Mouse (Mus musculus): ENCODE results near the gene Thap8. TPM values are rescaled to one million over a fixed set of nuclear protein-coding genes. Genes with fewer than 3 reads are reported as not detected.
"Not testable (repeated sequence)": the region's sequence is repeated elsewhere in the genome, so short reads cannot be mapped to it uniquely, and the experiment has no call there.

Gene Thap8
- polyA plus RNA-seq, 1 experiment, result 1.8 TPM

- peaks cover 14% of the 10 kb centered on the region for H3K4me1 ChIP-seq (ENCODE audit: control insufficient read depth, insufficient read depth, low read length)
- H3K27ac ChIP-seq (ENCODE audit: control insufficient read depth, insufficient read depth, low read depth, low read length), result no peak overlapping the region
- H3K36me3 ChIP-seq (ENCODE audit: control insufficient read depth, insufficient read depth, low read length), result no peaks in the 10 kb centered on the region
- H3K27me3 ChIP-seq (ENCODE audit: control insufficient read depth, insufficient read depth, low read length), result no peaks in the 10 kb centered on the region
- H3K4me3 ChIP-seq (ENCODE audit: control insufficient read depth, low read depth, low read length), result no peak overlapping the region
- no peak for TF ChIP-seq CTCF (IDR thresholded peaks at IDR 0.05; ENCODE audit: control insufficient read depth, insufficient read depth, insufficient replicate concordance, low read depth, low read length)
- no peak for TF ChIP-seq POLR2A (IDR thresholded peaks at IDR 0.05; ENCODE audit: control insufficient read depth, low read depth, low read length)
Observed at GRCm38 (mm10) chr7:30235091-30235490, 44.8 kb upstream of the Thap8 start.

- Histone ChIP-seq H3K27me3 (ENCODE audit: control insufficient read depth, insufficient read depth, low read length) (no peaks in the 10 kb centered on the region), H3K4me1 (ENCODE audit: control insufficient read depth, insufficient read depth, low read length) (peaks cover 14% of the 10 kb centered on the region), H3K27ac (ENCODE audit: control insufficient read depth, insufficient read depth, low read depth, low read length) (no peak within 1 kb of the TSS), H3K36me3 (ENCODE audit: control insufficient read depth, insufficient read depth, low read length) (no peaks in the 10 kb centered on the region), H3K4me3 (ENCODE audit: control insufficient read depth, low read depth, low read length) (no peak within 1 kb of the TSS)
- TF ChIP-seq POLR2A (IDR thresholded peaks at IDR 0.05; ENCODE audit: control insufficient read depth, low read depth, low read length) (no peak), CTCF (IDR thresholded peaks at IDR 0.05; ENCODE audit: control insufficient read depth, insufficient read depth, insufficient replicate concordance, low read depth, low read length) (no peak)
Observed at GRCm38 (mm10) chr7:30235625-30236024, 44.3 kb upstream of the Thap8 start, which contains the start of gene Ovol3. Gene Ovol3, minus strand, starts transcription at chr7:30235725.

GRCm38 (mm10) chr7:30237374-30237773, 42.5 kb upstream of the Thap8 start:
- H3K36me3 ChIP-seq (ENCODE audit: control insufficient read depth, insufficient read depth, low read length); H3K27me3 ChIP-seq (ENCODE audit: control insufficient read depth, insufficient read depth, low read length); H3K27ac ChIP-seq (ENCODE audit: control insufficient read depth, insufficient read depth, low read depth, low read length); H3K4me3 ChIP-seq (ENCODE audit: control insufficient read depth, low read depth, low read length); H3K4me1 ChIP-seq (ENCODE audit: control insufficient read depth, insufficient read depth, low read length): not testable (repeated sequence)

GRCm38 (mm10) chr7:30251956-30252954, 27.6 kb upstream of the Thap8 start:
- Histone ChIP-seq H3K27me3 (ENCODE audit: control insufficient read depth, insufficient read depth, low read length) (no peaks in the 10 kb centered on the region), H3K4me3 (ENCODE audit: control insufficient read depth, low read depth, low read length) (no peak overlapping the region), H3K36me3 (ENCODE audit: control insufficient read depth, insufficient read depth, low read length) (no peaks in the 10 kb centered on the region; the same call in none of the 2 replicates), H3K4me1 (ENCODE audit: control insufficient read depth, insufficient read depth, low read length) (no peaks in the 10 kb centered on the region), H3K27ac (ENCODE audit: control insufficient read depth, insufficient read depth, low read depth, low read length) (peak overlapping the region; percentile 80)
- no peak for TF ChIP-seq CTCF (IDR thresholded peaks at IDR 0.05; ENCODE audit: control insufficient read depth, insufficient read depth, insufficient replicate concordance, low read depth, low read length)
- TF ChIP-seq POLR2A (IDR thresholded peaks at IDR 0.05; ENCODE audit: control insufficient read depth, low read depth, low read length), result no peak

GRCm38 (mm10) chr7:30265041-30265440, 14.9 kb upstream of the Thap8 start:
- no peak overlapping the region for H3K4me3 ChIP-seq (ENCODE audit: control insufficient read depth, low read depth, low read length)
- H3K4me1 ChIP-seq (ENCODE audit: control insufficient read depth, insufficient read depth, low read length), result no peaks in the 10 kb centered on the region
- TF ChIP-seq CTCF (IDR thresholded peaks at IDR 0.05; ENCODE audit: control insufficient read depth, insufficient read depth, insufficient replicate concordance, low read depth, low read length) (no peak), POLR2A (IDR thresholded peaks at IDR 0.05; ENCODE audit: control insufficient read depth, low read depth, low read length) (no peak)
- no peak overlapping the region for H3K27ac ChIP-seq (ENCODE audit: control insufficient read depth, insufficient read depth, low read depth, low read length)
- H3K27me3 ChIP-seq (ENCODE audit: control insufficient read depth, insufficient read depth, low read length), result no peaks in the 10 kb centered on the region
- peaks cover 8% of the 10 kb centered on the region for H3K36me3 ChIP-seq (ENCODE audit: control insufficient read depth, insufficient read depth, low read length)

- H3K27ac ChIP-seq (ENCODE audit: control insufficient read depth, insufficient read depth, low read depth, low read length), result no peak overlapping the region
- TF ChIP-seq POLR2A (IDR thresholded peaks at IDR 0.05; ENCODE audit: control insufficient read depth, low read depth, low read length) (no peak), CTCF (IDR thresholded peaks at IDR 0.05; ENCODE audit: control insufficient read depth, insufficient read depth, insufficient replicate concordance, low read depth, low read length) (no peak)
- no peak overlapping the region for H3K4me3 ChIP-seq (ENCODE audit: control insufficient read depth, low read depth, low read length)
- H3K36me3 ChIP-seq (ENCODE audit: control insufficient read depth, insufficient read depth, low read length), result peaks cover 11% of the 10 kb centered on the region
- no peaks in the 10 kb centered on the region for H3K4me1 ChIP-seq (ENCODE audit: control insufficient read depth, insufficient read depth, low read length)
- H3K27me3 ChIP-seq (ENCODE audit: control insufficient read depth, insufficient read depth, low read length), result no peaks in the 10 kb centered on the region
Observed at GRCm38 (mm10) chr7:30265531-30265930, 14.4 kb upstream of the Thap8 start.

- no peaks in the 10 kb centered on the region for H3K4me1 ChIP-seq (ENCODE audit: control insufficient read depth, insufficient read depth, low read length)
- H3K36me3 ChIP-seq (ENCODE audit: control insufficient read depth, insufficient read depth, low read length), result peaks cover 14% of the 10 kb centered on the region
- no peak overlapping the region for H3K4me3 ChIP-seq (ENCODE audit: control insufficient read depth, low read depth, low read length)
- TF ChIP-seq POLR2A (IDR thresholded peaks at IDR 0.05; ENCODE audit: control insufficient read depth, low read depth, low read length) (no peak), CTCF (IDR thresholded peaks at IDR 0.05; ENCODE audit: control insufficient read depth, insufficient read depth, insufficient replicate concordance, low read depth, low read length) (no peak)
- H3K27me3 ChIP-seq (ENCODE audit: control insufficient read depth, insufficient read depth, low read length), result no peaks in the 10 kb centered on the region
- no peak overlapping the region; the same call in 1 of the 2 replicates for H3K27ac ChIP-seq (ENCODE audit: control insufficient read depth, insufficient read depth, low read depth, low read length)
Observed at GRCm38 (mm10) chr7:30265935-30266334, 14.0 kb upstream of the Thap8 start.
